Mouse (Mus musculus) CH12.LX (cell line): Measurements from ENCODE around the gene Irgc1.

Experiments used
- ELF1 ChIP-seq: IDR thresholded peaks from 2 replicates; pipeline ENCODE4 v1.6.1; 2014; ENCODE audit warnings: low read depth, mild to moderate bottlenecking, inconsistent platforms, low read length, improper control_type of control experiment
- MAFK ChIP-seq: IDR thresholded peaks from 2 replicates; pipeline ENCODE4 v1.6.1; 2011; ENCODE audit warnings: low read length, improper control_type of control experiment; ENCODE audit not compliant: insufficient replicate concordance
- MAZ ChIP-seq: IDR thresholded peaks from 2 replicates; pipeline ENCODE4 v1.6.1; 2012; ENCODE audit warnings: low read depth, mild to moderate bottlenecking, inconsistent platforms, low read length, improper control_type of control experiment, moderate library complexity
- MEF2A ChIP-seq: IDR thresholded peaks from 2 replicates; pipeline ENCODE4 v1.6.1; 2014; ENCODE audit warnings: low read depth, mild to moderate bottlenecking, inconsistent platforms, low read length, improper control_type of control experiment, borderline replicate concordance
- POLR2A ChIP-seq: IDR thresholded peaks from 2 replicates; pipeline ENCODE4 v1.6.1; 2011; ENCODE audit warnings: low read depth, mild to moderate bottlenecking, improper control_type of control experiment, low read length
- RAD21 ChIP-seq: IDR thresholded peaks from 2 replicates; pipeline ENCODE4 v1.6.1; 2011; ENCODE audit warnings: low read depth, mild to moderate bottlenecking, low read length, improper control_type of control experiment, moderate library complexity
- SMC3 ChIP-seq: IDR thresholded peaks from 2 replicates; pipeline ENCODE4 v1.6.1; 2011; ENCODE audit warnings: low read depth, low read length, improper control_type of control experiment
- TBP ChIP-seq: conservative IDR thresholded peaks from 2 replicates; pipeline ENCODE4 v1.6.1; 2011; ENCODE audit warnings: low read depth, low read length, improper control_type of control experiment
- USF2 ChIP-seq: conservative IDR thresholded peaks from 2 replicates; pipeline ENCODE4 v1.6.1; 2011; ENCODE audit warnings: low read depth, low read length, improper control_type of control experiment
- ZKSCAN1 ChIP-seq: IDR thresholded peaks from 2 replicates; pipeline ENCODE4 v1.6.1; 2012; ENCODE audit warnings: low read depth, inconsistent platforms, low read length, improper control_type of control experiment, borderline replicate concordance

DNA sequence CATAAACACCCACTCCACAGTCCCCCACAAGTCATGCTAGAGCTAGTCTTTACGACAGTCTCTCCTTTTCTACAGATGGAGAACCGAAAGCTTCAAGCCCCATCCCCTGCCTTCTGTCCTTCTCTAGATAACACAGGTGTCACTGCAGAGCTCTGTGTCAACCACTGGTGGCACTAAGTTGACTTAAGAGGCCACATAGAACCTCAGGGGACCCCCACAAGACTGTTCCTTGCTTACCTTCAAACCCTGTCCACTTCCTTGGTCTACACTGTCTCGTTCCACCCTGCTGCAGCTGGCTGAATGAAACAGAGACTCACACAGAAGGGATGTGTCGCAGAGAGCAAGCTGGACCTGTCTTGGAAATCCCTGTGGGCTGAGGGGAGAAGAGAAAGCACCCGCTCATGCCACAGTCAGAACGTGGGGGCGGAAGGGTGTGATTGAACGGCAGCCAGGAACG, at the start of gene Irgc1:
- TF ChIP-seq POLR2A (no peak), SMC3 (no peak), TBP (no peak; the same call in 1 of the 2 replicates), MEF2A (peak; percentile 56; the same call in 1 of the 2 replicates), USF2 (no peak), MAZ (0 out of 2 replicates have a peak, but pooled peaks have one; percentile 14), ELF1 (no peak; the same call in 1 of the 2 replicates), RAD21 (no peak; the same call in none of the 2 replicates), MAFK (no peak), ZKSCAN1 (no peak)
